Mouse (Mus musculus) lung, adult 2 months (tissue): Measurements from ENCODE around the gene Prss8.

ENCODE experiments used
- CTCF ChIP-seq: fragments of 200-500 bp; IDR thresholded peaks from 2 replicates; pipeline ENCODE4 v1.5.1; 2011; ENCODE audit warnings: mild to moderate bottlenecking, low read length, control low read depth; ENCODE audit not compliant: insufficient read depth
- POLR2A ChIP-seq: fragments of 200-500 bp; IDR thresholded peaks from 2 replicates; pipeline ENCODE4 v1.6.1; 2011; ENCODE audit warnings: low read depth, mild to moderate bottlenecking, control low read depth, low read length, borderline replicate concordance; ENCODE audit errors: extremely low read depth

DNA sequence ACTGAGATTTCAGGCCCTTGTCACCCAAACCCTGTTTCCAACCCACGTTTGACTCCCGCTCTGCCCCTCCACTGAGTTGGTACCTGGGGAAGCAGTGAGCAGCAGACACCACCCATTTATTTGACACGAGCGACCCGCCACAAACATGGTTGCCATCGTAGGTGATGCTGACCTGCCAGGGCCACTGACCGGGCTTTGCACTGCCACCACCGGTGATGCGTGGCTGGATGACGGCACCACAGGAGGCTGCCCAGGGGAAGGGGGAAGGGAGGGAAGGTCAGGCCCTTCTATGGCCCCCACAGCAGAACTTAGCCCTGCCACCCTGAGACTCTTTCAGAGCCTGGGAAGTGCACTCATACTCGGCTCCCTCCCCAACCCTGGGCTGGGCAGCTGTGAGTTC lies 2.2 kb downstream of the Prss8 start:
- TF ChIP-seq CTCF: no peak
- no peak for TF ChIP-seq POLR2A
